Mouse (Mus musculus) cerebellum, adult 9-10 months (tissue): ENCODE results near the gene Dusp13.

ENCODE experiments used
- DNase-seq: peaks from one replicate; pipeline ENCODE4 v3.0.0; 2022

The Dusp13 gene

DNA sequence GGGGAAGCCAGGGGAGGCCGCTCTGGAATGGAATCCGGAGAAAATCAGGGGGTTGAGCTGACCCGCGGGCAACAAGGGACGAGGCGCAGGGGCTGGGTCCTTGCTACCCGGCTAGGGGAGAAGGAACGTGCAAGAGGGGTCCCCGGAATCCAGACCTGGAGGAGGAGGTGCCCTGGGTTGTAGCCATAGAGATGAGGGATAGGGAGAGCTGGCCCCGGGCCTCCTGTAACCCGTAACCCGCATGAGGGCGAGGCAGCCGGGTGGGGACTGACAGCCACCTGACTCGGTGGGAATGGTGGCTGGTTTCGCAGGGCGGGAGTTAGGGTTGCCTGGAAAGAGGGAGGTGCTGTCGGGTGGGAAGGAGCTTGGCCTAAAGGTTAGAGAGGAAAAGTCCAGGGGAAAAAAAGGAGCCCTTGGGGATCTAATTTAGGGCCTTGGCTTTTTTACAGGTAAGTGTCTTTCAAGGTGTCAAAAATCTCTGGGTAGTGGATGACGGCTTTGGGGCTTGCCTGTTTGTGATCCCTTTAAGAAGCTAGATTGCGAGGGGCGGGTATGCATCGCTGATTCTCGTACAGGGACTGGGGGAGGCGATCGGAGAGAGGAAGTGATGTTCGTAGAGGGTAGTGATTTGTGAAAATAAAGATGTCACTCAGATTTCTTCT, at the start of gene Dusp13:
TSS of gene Dusp13 (minus strand) at position 301 of the 662 bp plus-strand sequence.
- peak; percentile 81 for DNase-seq

DNA sequence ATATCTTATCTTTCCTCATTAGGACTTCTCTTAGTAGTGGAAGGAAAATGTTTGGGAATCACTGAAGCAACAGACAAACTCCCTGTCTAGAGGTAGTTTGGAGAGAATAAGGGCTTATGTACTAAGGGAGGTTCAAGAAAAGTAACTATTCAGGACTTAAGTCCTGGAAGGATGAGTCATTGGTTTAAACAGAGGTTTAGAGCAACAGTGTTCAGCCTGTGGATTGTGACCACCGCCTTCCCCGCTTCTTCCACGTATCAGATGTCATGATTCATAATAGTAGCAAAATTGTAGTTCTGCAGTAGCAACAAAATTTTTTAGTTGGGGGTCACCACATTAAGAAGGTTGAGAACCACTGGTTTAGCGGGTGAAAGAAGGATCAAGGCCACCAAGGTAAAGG, 49.7 kb upstream of the Dusp13 start:
- DNase-seq: no peak

DNA sequence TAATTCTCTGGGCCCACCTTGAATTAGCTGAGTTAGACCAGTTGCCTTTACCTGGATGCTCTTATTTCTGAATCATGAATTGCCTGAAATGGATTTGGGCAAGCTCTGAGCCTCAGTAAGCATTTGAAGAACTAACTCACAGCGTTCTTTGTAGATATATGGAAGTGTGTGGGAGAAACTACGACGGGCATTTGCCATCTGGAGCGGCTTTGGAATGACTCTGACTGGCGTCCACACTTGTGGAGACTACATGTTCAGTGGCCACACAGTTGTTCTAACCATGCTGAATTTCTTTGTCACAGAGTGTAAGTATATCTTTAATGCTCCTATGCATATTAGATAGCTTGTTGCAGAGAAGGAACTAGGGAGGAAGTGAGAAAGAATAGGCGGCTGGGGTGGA, 41.3 kb upstream of the Dusp13 start:
- DNase-seq: no peak

DNA sequence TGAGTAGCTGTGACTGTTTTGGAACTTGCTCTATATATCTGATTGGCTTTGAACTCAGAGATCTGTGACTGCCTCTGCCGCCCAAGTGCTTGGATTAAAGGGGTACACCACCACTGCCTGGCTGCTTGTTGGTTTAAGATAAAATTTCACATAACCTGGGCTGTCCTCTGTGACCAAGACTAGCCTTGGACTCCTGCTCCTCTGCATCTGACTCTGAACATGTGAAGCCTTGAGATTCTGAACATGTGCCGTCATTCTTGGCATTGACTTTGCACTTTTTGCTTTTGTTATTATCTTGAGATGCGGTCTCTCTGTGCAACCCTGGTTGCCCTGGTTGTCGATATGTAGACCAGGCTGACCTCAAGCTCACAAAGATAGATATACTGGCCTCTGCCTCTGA, 40.7 kb upstream of the Dusp13 start:
- DNase-seq: no peak

DNA sequence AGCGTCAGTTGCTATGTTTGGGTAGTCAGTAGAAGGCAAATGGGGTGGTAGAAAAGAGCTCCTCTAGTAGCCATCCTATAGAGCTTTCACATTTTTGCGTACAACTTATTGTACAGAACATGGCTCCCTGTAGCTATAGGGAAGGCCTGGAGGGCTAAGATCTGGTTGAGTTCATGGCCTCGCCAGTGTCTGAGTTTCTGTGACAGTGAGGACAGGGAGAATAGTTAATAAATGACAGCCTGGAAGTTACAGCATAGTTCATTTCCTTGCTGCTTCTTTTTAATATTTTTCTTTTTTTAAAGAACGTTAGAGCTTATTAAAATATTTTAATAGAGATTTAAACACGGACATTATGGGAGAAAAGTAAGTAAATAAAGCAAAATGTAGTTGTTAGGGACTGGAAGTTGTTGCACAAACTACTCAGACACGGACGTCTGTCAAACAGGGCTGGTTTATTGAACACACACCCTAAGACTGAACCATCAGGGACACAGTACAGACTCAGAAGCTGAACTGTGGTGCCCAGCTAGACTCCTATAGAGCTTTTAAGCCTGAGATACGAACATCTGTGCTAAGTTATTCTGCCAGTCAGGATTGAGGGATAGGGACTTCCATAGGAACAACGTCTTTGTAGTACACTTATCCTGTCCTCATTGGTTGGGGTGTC, 39.7 kb upstream of the Dusp13 start:
- DNase-seq: no peak

DNA sequence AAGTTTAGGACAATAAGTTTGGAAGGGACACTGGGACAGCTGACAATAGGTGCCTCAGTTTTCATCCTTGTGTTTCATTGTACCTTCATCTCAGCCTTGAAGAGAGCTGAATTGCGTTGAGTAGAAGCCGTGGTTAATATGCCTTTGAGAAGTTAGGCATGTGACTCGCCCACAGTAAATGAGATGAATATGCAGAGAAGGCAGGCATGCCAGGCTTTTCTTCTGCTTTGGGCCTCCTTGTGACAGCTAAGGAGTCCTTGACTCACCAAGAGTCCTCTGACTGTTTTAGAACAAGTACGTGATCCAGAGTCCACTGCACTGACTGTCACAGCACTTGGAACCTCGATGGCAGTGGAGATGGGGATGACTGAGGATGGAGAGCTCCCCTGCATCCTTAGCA, 37.1 kb upstream of the Dusp13 start:
- no peak for DNase-seq

DNA sequence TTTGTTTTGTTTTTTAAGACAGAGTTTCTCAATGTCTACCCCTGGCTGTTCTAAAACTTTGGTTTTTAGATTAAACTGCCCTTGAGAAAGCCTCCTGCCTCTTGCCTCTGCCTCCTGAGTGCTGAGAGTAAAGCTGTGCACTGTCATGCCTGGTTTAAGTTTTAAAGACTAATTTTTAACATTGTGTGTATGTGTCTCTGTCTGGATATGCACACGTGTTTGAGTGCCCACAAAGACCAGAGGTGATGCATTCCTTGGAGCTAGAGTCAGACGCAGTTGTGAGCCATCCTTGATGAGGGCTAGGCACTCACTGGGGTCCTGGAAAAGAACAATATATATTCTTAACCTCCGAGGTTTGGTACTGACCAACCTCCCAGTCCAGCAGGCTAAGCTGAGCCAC, 36.4 kb upstream of the Dusp13 start:
- DNase-seq: no peak

DNA sequence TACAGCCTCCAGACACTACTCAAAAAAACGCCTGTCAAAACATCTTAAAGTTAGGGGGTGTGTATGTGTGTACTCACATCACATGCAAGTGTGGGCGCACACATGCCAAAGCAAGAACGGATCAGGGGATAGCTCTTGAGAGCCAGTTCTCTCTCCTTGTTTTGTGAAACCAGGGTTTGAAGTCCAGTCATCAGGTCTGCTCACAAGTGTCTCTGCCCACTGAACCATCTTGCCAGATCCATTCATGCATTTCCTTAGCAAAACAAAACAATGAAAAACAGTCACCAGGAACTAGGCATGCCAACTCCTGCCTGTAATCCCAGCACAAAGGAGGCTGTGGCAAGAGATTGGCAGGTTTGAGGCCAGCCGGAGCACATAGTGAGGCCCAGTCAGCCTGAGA, 35.5 kb upstream of the Dusp13 start:
- DNase-seq: no peak

DNA sequence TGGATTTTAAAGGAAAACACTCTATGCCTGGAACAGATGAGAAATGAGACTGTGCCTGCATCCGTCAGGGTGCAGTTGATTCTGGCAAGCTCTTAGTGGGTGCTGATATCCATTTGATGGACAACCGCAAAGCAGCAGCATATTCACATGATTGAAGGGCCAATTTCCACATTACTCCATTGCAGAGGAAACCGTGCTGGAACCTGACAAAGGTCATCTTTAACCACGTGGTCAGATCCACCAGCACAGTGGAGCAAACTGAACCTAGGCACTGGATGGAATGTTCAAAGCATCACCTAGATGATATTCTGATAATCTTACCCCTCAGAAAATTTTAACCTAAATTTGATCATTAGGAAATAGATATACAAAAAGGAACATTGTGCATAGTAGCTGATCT, 25.2 kb upstream of the Dusp13 start:
- DNase-seq: no peak

DNA sequence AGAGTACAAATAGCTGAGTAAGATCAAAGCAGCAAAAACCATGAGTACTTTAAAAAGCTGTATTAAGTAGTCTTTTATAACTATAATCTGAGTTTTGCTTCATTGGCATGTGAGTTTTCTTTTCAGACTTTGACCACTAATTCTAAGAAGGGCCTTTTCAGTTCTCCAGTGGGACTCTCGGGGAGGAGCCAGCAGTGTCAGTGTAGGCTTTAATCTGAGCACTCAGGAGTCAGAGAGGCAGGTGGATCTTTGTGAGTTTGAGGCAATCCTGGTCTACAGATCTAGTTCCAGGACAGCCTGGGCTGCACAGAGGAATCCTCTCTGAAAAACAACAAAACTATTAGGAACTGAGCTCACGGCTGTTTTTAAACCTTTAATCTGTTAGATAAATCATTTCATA, 23.0 kb upstream of the Dusp13 start:
- no peak for DNase-seq

DNA sequence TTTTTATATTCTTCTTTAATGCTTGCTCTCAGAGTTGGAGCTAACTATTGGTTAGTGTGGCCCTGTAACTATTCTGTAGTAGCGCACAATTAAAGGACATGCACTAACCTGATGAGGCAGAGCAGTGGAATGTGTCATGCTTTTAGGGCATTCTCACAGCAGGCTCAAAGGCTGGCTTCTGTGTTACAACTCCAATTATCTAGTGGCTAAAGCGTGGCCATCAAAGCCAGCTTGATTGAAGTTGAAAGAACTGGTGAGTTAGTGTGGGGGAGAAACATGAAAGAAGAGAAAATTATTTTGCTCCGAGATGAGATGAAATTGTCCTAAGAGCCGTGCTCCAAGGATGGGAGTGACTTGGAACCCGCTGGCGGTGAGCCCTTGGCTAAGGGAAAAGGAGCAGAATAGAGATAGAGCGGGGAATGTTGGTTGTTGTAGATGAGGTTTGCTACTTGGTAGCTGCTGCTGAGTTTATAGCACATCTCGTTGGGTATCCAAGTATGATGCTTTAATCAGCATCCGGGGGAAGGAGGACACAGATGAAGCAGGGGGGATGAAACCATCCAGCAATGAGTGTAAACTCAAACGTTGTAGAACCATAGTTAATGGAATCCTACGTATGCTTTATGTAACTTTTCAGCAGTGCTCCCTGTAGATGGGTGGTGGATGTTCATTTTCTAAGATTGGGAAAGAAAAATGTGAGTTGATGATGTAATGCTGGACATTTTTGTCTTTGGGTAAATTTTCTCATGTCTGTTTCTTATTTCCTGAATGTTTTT, 21.7 kb upstream of the Dusp13 start:
- DNase-seq: no peak

DNA sequence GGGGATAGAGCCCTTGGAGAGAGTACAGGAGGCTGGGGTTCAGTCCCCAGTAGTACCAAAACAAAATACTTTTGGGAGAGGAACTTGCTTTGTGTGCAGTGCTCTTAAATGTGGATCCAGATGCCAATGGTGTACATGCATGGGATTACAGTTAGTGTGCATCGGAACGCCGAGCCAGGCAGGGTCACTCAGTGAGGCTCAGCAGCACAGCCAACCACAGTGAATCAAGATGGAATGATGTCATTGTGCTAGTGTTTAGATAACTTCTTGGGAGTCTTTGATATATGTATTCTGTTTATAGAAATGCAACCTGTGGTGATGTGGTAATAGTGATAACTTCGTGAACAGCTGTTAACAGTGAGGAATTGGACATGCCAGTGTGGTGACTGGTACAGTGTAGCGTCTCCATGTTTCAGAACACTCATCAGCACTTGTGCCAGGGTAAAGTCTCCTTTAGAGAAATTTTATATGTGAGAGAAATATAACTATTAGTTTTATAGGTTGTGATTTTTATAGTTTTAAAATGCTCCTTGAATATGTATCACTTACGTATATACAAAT, 15.5 kb upstream of the Dusp13 start:
- DNase-seq: no peak

DNA sequence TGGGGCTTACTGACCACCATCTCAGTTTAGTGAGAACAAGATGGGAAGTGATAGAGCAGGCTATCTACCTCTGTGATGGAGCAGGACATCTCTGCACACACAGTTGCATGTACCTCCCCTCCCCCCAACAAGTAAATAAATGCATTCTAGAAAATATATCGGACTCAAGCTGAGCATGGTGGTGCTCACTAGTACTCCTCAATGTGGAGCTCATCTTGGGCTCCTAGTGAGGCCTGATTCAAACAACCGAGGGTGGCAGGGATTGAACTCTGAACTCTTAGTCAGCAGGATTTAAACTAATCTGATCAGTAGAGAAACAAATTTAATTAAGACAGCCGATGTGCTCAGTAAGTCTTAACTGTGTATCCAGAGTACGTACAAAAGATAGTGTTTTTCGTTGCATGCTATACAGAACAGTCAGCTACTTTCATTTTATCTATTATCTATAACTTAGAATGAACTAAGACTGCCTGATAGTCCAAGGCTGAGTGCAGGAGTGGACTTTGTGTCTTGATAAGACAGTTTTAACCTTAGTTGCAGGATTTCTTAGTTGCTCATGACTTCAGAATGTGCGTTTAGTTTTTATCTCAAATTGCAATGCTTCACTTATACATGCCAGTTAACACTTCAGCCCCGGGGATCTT, 14.9 kb upstream of the Dusp13 start:
- DNase-seq: no peak

DNA sequence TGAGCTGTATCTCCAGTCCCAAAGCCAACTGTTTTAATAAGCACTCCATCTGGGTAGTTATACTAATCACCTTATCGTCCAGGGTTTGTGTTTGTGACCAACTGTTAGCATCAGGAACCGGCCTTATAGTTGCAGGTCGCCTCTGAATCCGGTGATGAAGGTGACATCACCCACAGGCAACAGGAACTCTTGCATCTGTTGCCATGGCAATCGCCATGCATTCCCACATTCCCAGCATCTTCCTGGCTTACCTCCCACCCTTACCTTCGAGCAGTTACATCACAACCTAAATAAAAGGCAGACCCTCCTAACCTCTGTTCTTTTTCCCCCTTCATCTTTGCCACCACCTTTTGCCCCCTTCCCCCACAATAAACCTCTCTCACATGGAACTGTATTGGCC, 13.7 kb upstream of the Dusp13 start:
- peak; percentile 44 for DNase-seq

DNA sequence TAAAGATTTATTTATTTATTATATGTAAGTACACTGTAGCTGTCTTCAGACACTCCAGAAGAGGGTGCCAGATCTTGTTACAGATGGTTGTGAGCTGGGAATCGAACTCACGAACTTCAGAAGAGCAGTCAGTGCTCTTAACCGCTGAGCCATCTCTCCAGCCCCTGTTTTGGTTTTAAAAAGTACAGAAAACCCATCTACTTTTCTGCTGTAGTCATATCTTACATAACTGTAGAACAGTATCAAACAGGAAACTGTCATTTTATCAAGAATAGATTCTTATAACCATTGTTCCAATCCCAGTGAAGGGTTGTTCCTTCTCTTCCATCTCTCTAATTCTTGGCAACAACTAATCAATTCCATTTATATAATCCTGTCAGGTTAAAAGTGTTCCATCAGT, 12.8 kb upstream of the Dusp13 start:
- no peak for DNase-seq

DNA sequence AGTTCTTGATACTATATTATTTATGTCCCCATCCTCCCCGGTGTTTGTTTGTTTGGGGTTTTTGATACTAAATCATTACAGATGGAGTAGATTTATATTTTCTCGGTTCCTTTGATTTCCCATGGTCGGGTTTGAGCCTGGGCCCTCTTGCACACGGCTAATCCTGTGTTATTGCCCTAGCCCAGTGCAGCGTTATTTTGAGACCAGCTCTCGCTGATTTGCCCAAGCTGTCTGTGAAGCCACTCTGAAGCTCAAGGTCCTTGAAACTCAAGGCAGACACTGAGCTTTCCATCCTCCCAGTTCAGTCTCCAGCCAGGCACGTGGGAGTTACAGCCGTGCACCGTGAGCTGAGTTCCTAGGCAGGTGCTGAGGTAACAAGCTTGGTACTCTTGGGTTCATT, 10.6 kb upstream of the Dusp13 start:
- DNase-seq: no peak

DNA sequence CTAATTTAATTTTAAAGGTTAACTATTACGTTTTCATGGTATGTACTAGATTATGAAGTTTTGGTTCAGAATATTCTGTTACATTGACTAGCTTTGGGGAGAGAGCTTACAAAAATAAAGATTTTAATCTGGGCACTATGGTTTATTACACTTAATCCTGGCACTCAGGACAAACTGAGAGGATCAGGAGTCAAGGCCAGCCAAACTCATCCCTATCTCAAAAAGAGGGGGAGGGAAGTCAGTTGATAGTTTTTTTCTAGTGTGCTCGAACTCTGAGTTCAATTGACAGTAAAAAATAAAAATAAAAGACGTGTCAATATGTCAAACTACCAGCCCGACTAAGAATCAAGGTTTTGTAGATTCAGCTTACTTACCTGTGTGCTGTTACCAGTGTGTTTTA, 2.4 kb upstream of the Dusp13 start:
- no peak for DNase-seq

DNA sequence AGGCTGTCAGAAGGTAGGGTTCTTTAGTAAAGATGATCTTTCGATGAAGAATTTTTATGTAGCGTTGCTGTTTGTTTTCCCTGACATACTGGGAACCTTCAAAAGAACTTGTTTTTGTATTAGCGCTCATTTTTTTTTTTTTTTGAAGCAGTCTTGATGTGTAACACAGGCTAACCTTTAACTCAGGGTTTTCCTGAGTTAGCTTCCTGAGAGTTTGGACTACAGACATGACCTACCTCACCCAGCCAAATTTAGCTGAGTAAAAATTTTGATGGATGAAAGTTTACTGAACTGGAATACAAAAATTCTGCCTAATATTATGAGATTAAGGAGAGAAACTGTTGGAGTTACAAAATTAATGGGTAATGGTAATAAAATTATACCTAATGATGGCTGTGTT, 1.4 kb upstream of the Dusp13 start:
- no peak for DNase-seq

DNA sequence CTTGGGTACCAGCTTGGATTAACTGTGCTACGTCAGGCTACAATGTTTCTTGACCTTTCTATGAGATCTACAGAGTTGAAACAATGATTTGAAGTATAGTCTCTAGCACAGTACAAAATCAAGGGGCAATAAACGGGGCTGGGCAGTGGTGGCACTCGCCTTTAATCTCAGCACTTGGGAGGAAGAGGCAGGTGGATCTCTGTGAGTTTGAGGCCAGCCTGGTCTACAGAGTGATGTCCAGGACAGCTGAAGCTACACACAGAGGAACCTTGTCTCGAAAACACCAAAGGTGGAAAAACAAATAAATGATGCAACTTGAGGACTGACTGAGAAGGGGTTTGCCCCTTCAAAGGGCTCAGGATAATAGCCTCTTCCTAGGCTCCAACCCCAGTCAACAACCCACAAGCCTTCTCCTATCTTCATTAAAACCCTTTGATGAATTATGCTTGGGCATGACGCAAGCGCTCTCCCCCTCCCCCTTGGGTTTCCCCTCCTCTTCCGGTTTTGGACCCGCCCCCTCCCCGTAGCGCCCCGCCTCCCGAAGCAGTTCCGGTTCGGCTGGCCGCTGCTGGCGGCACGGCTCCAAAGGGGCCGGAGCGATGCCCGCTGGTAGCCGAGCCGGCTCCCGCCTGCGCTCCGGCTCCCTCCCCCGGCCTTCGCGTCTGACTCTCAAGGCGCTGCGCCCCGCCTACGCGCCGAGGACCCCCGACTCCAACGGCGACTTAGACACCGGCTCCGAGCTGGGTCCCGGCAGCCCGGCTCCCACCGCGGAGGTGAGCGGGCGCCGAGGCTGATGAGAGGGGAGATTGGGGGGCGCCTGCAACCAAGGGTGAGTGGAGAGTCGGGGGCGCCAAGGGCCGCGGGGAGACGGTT, 737 bp downstream of the Dusp13 start, which contains the start of gene Samd8:
TSS of gene Samd8 (plus strand) at position 524 of the 873 bp plus-strand sequence.
- DNase-seq: peak; percentile 87

DNA sequence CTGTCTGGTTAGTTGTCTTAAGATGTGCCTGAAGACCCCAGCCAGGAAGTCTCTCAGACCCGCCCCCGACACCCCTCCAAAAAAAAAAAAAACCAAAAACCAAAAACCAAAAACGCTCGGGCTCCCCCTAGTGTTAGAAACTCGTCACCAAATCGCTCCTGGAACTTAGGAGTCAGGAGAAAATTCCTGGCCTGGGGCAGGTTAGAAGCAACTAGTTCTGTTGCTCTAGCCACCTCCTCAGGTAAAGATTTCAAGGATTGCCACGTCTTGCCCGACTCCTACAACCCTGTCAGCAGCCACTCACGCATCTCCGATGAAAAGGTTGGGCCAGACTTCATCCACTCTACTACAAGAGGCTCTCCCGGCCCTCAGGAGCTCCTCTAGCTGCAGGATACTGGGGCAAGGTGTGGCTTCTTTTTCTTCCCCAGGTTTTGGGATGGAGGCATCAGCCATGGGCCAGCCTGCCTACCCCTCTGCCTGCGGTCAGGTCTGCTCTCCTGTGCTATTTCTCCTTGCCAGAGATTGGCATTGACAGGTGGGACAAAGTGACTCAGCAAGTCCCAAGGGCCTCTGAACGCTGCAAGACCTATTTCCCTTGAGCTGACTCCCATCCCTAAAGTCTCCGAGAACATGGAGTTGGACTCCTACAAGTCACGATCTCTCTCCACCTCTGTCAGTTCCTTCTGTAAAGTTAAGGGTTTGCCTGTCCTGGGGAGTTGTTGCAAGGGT, 2.7 kb downstream of the Dusp13 start:
- DNase-seq: peak; percentile 56

DNA sequence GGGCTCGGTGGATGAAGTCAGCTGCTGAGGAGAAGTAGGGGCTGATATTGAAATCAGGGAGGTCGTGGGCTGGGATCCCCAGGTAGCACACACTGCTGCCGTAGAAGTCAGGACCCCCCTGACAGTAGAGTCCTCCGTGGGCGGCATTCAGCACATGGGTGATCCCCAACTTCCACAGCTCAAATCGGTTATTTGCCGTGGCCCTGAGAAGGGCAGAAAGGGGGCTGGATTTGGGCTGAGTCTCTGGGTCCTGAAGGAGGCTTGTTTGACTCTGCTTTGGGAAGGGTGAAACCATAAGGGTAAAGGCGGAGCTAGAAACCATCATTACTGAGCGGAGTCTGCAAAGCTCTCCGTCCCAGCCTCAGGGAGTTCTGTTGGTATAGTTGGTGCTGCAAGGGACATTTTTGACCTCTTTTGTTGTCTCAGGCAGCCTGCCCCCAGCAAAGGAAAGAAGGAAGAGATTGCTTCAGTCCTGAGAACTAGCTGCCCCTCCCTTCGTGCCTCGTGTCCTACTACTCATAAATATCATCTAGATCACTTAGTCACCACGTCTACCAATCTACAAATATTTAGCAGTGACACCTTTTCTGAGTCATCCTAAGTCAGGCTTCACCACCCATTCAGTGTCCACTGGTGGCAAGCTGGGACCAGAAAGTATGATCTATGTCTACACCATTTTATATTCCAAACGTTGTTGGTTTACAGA, 3.4 kb downstream of the Dusp13 start:
- DNase-seq: no peak
